Mouse (Mus musculus) bone marrow macrophage, adult 2 months (primary cell): ENCODE measurements around the gene Lin37.

ENCODE experiments used
- CTCF ChIP-seq: IDR thresholded peaks from 2 replicates; pipeline ENCODE4 v1.5.1; 2012; ENCODE audit warnings: low read depth, mild to moderate bottlenecking, low read length, moderate library complexity
- POLR2A ChIP-seq: IDR thresholded peaks from 2 replicates; pipeline ENCODE4 v1.6.1; 2012; ENCODE audit warnings: mild to moderate bottlenecking, low read depth, low read length, borderline replicate concordance

DNA sequence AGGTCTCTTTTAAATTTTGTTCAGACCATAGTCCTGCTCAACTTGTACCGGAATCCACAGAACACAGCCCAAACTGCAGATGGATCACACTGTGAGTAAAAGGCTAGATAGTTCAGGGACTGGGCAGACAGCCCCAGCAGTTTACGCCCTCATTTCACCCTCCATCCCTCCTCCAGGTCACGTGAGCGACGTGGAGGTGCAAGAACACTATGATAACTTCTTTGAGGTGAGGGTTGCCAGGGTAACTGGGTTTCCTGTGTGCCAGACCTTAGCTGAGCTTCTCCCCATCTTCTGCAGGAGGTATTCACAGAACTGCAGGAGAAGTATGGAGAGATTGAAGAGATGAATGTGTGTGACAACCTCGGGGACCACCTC lies 4.3 kb upstream of the Lin37 start:
- TF ChIP-seq POLR2A (no peak), CTCF (no peak)
